Mouse (Mus musculus): ENCODE data around the gene Dusp21. TPM values are rescaled to one million over a fixed set of nuclear protein-coding genes. Genes with fewer than 3 reads are reported as not detected.

The Dusp21 gene
- polyA plus RNA-seq, 1 experiment = not detected

- Histone ChIP-seq H3K4me2 (ENCODE audit: low read depth) (peak overlapping the region; percentile 53), H3K27me3 (ENCODE audit: control insufficient read depth, insufficient read depth, insufficient read length) (no peaks in the 10 kb centered on the region), H3K79me2 (ENCODE audit: control insufficient read depth, insufficient read depth) (peaks cover 48% of the 10 kb centered on the region), H3K4me3 (peak overlapping the region; percentile 88), H3K36me3 (ENCODE audit: control insufficient read depth, insufficient read depth) (no peaks in the 10 kb centered on the region), H3ac (ENCODE audit: control insufficient read depth, insufficient read length) (peak overlapping the region; percentile 60)
- TF ChIP-seq REST (IDR thresholded peaks at IDR 0.05; ENCODE audit: insufficient read depth, insufficient read length) = no peak
- TF ChIP-seq E2F4 (IDR thresholded peaks at IDR 0.05; ENCODE audit: insufficient read depth) = no peak
- TF ChIP-seq SRF (IDR thresholded peaks at IDR 0.05; ENCODE audit: control insufficient read depth, insufficient read length, low read depth) = no peak
- TF ChIP-seq POLR2AphosphoS2 (IDR thresholded peaks at IDR 0.05; ENCODE audit: insufficient read length, low read depth) = no peak
- no peak for TF ChIP-seq USF1 (IDR thresholded peaks at IDR 0.05; ENCODE audit: low read depth)
- TF ChIP-seq MYOG (IDR thresholded peaks at IDR 0.05; ENCODE audit: control insufficient read depth in 1 of 3, insufficient read depth in 1 of 3, insufficient read length in 2 of 3, low read depth in 2 of 3) = no peak
- TF ChIP-seq MAX (IDR thresholded peaks at IDR 0.05; ENCODE audit: low read depth) = no peak
- no peak for TF ChIP-seq TCF12 (IDR thresholded peaks at IDR 0.05; ENCODE audit: insufficient read depth, poor library complexity, severe bottlenecking)
- TF ChIP-seq CEBPB (IDR thresholded peaks at IDR 0.05; ENCODE audit: insufficient read depth, poor library complexity, severe bottlenecking) = no peak
- TF ChIP-seq POLR2A (IDR thresholded peaks at IDR 0.05; ENCODE audit: insufficient read length, low read depth) = no peak
- TF ChIP-seq TCF3 (IDR thresholded peaks at IDR 0.05; ENCODE audit: insufficient read length, low read depth) = no peak
- no peak for TF ChIP-seq MYOD1 (IDR thresholded peaks at IDR 0.05; ENCODE audit: control insufficient read depth in 1 of 3, insufficient read length in 2 of 3, low read depth in 2 of 3)
Measured at GRCm38 (mm10) chrX:18162861-18163731, 17.4 kb downstream of the Dusp21 start.

GRCm38 (mm10) chrX:18163917-18164624 is 18.4 kb downstream of the Dusp21 start:
- H3K27me3 ChIP-seq (ENCODE audit: control insufficient read depth, insufficient read depth, insufficient read length) = no peaks in the 10 kb centered on the region
- H3K4me2 ChIP-seq (ENCODE audit: low read depth) = peak overlapping the region; percentile 72
- no peak for TF ChIP-seq REST (IDR thresholded peaks at IDR 0.05; ENCODE audit: insufficient read depth, insufficient read length)
- TF ChIP-seq USF1 (IDR thresholded peaks at IDR 0.05; ENCODE audit: low read depth) = no peak
- no peak for TF ChIP-seq CEBPB (IDR thresholded peaks at IDR 0.05; ENCODE audit: insufficient read depth, poor library complexity, severe bottlenecking)
- no peak for TF ChIP-seq TCF12 (IDR thresholded peaks at IDR 0.05; ENCODE audit: insufficient read depth, poor library complexity, severe bottlenecking)
- no peak for TF ChIP-seq MYOD1 (IDR thresholded peaks at IDR 0.05; ENCODE audit: control insufficient read depth in 1 of 3, insufficient read length in 2 of 3, low read depth in 2 of 3)
- no peak for TF ChIP-seq E2F4 (IDR thresholded peaks at IDR 0.05; ENCODE audit: insufficient read depth)
- TF ChIP-seq SRF (IDR thresholded peaks at IDR 0.05; ENCODE audit: control insufficient read depth, insufficient read length, low read depth) = no peak
- no peak for TF ChIP-seq TCF3 (IDR thresholded peaks at IDR 0.05; ENCODE audit: insufficient read length, low read depth)
- H3K36me3 ChIP-seq (ENCODE audit: control insufficient read depth, insufficient read depth) = no peaks in the 10 kb centered on the region
- peak overlapping the region; percentile 88 for H3K4me3 ChIP-seq
- H3K79me2 ChIP-seq (ENCODE audit: control insufficient read depth, insufficient read depth) = peaks cover 58% of the 10 kb centered on the region
- peak overlapping the region; percentile 60 for H3ac ChIP-seq (ENCODE audit: control insufficient read depth, insufficient read length)

- H3K4me3 ChIP-seq = peak overlapping the region; percentile 88
- TF ChIP-seq REST (IDR thresholded peaks at IDR 0.05; ENCODE audit: insufficient read depth, insufficient read length) (no peak), TCF3 (IDR thresholded peaks at IDR 0.05; ENCODE audit: insufficient read length, low read depth) (no peak)
- peak overlapping the region; percentile 72 for H3K4me2 ChIP-seq (ENCODE audit: low read depth)
- peaks cover 67% of the 10 kb centered on the region for H3K79me2 ChIP-seq (ENCODE audit: control insufficient read depth, insufficient read depth)
- no peak overlapping the region for H3ac ChIP-seq (ENCODE audit: control insufficient read depth, insufficient read length)
- no peaks in the 10 kb centered on the region for H3K36me3 ChIP-seq (ENCODE audit: control insufficient read depth, insufficient read depth)
- H3K27me3 ChIP-seq (ENCODE audit: control insufficient read depth, insufficient read depth, insufficient read length) = no peaks in the 10 kb centered on the region
Measured at GRCm38 (mm10) chrX:18165121-18165520, 19.5 kb downstream of the Dusp21 start.

- H3K27me3 ChIP-seq (ENCODE audit: control insufficient read depth, insufficient read depth, insufficient read length) = no peaks in the 10 kb centered on the region
- no peaks in the 10 kb centered on the region for H3K36me3 ChIP-seq (ENCODE audit: control insufficient read depth, insufficient read depth)
- peak overlapping the region; percentile 36 for H3K4me2 ChIP-seq (ENCODE audit: low read depth)
- H3K4me3 ChIP-seq = no peak overlapping the region
- TF ChIP-seq TCF3 (IDR thresholded peaks at IDR 0.05; ENCODE audit: insufficient read length, low read depth) (no peak), POLR2AphosphoS2 (IDR thresholded peaks at IDR 0.05; ENCODE audit: insufficient read length, low read depth) (no peak), MAX (IDR thresholded peaks at IDR 0.05; ENCODE audit: low read depth) (no peak), REST (IDR thresholded peaks at IDR 0.05; ENCODE audit: insufficient read depth, insufficient read length) (no peak), E2F4 (IDR thresholded peaks at IDR 0.05; ENCODE audit: insufficient read depth) (no peak), MYOG (IDR thresholded peaks at IDR 0.05; ENCODE audit: control insufficient read depth in 1 of 3, insufficient read depth in 1 of 3, insufficient read length in 2 of 3, low read depth in 2 of 3) (no peak), CEBPB (IDR thresholded peaks at IDR 0.05; ENCODE audit: insufficient read depth, poor library complexity, severe bottlenecking) (no peak), MYOD1 (IDR thresholded peaks at IDR 0.05; ENCODE audit: control insufficient read depth in 1 of 3, insufficient read length in 2 of 3, low read depth in 2 of 3) (no peak), USF1 (IDR thresholded peaks at IDR 0.05; ENCODE audit: low read depth) (no peak), POLR2A (IDR thresholded peaks at IDR 0.05; ENCODE audit: insufficient read length, low read depth) (no peak), SRF (IDR thresholded peaks at IDR 0.05; ENCODE audit: control insufficient read depth, insufficient read length, low read depth) (no peak), TCF12 (IDR thresholded peaks at IDR 0.05; ENCODE audit: insufficient read depth, poor library complexity, severe bottlenecking) (no peak)
- no peak overlapping the region for H3ac ChIP-seq (ENCODE audit: control insufficient read depth, insufficient read length)
- peaks cover 85% of the 10 kb centered on the region for H3K79me2 ChIP-seq (ENCODE audit: control insufficient read depth, insufficient read depth)
Measured at GRCm38 (mm10) chrX:18166961-18167360, 21.3 kb downstream of the Dusp21 start.
